Mouse (Mus musculus): ENCODE measurements around the gene 4833420G17Rik. TPM values are rescaled to one million over a fixed set of nuclear protein-coding genes. Genes with fewer than 3 reads are reported as not detected.

The 4833420G17Rik gene
- polyA plus RNA-seq (2015; fragmentation: Nextera tagmentation; extraction: Ambion mirVana) = 49.5 and 50.8 TPM in 2 replicates

DNA sequence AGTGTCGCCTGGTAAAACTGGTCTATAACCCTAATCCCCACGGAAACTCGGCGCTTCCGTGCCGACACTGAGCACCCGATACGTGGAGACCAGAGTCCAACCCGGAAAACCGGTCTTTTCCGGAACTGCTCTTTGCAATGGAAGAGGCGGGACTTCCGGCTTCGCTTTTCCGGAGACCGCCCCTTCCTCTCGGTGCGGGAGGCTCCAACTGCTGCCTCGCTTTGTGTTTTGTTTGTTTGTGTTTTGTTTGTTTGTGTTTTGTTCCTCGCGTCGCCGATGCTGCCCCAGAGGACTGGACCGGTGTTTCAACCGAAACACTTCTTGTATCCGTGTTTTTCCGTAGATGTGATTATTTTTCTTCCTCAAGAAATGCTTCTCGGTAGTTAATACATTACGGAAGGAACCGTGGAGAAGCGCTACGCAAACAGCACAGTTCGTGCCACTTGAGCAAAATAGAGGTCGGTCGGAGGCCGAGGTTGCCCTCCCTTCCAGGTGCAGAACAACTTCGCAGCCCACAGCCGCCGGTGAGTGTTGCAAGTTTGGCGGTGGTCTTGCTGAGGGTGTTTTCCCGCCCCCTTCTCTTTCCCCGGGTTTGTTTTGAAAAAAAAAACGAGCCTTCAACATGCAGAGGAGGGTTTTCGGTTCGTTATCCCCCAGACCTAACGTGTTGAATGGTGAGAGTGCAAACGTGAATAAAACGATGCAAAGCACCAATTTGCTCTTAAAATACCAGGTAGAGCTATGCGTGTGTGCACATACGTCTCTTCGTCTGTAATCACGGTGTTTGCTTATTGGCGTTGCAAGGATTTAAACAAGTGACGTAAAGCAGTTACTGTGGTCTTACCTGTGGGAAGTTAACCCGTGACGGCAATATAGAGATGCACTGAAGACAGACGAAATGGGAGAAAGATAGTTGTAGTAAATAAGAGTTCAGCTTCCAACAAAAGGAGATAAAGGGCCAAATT lies at the start of gene 4833420G17Rik:
Gene 4833420G17Rik (plus strand): TSS at position 173 of the 965 bp plus-strand sequence.
- Histone ChIP-seq H3K27me3 (ENCODE audit: control insufficient read depth, insufficient read depth, low read length) (no peaks in the 10 kb centered on the region), H3K4me1 (ENCODE audit: control insufficient read depth, insufficient read depth, low read length) (peaks cover 8% of the 10 kb centered on the region; the same call in 1 of the 2 replicates), H3K4me2 (ENCODE audit: low read depth, low read length) (peak within 1 kb of the TSS; percentile 88), H3K9ac (ENCODE audit: low read length) (peak within 1 kb of the TSS; percentile 88), H3K9me3 (replicated peaks; ENCODE audit: control insufficient read depth, low read length) (no peaks in the 10 kb centered on the region), H3K36me3 (ENCODE audit: control insufficient read depth, insufficient read depth, low read length) (peaks cover 11% of the 10 kb centered on the region), H3K4me3 (replicated peaks; ENCODE audit: low read length) (peak within 1 kb of the TSS; percentile 86), H3K27ac (ENCODE audit: low read length) (peak within 1 kb of the TSS; percentile 88)
- peak; percentile 97 for ATAC-seq (ENCODE audit: insufficient read depth, low FRiP score)
- 7% methylated on average over 57 of the region's 57 CpGs for WGBS

DNA sequence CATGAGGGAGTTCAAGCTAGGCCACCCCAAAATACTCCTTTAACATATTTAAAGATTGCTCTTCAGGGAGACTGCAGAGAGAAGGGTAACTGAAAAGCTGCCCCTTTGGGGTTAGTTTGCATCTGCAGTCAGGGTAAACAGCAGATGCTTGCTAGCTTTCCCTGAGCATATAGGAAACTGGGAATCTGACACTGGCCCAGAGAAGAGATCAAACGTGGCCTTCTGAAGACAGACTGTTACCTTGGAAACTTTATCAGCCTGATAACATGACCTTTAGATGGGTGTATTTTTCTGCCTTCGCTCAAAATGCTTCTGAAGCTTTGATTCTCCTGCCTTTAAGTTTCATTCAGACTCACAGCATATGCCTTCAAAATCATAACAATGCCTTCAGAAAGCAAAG lies 49.5 kb upstream of the 4833420G17Rik start:
- ATAC-seq (ENCODE audit: insufficient read depth, low FRiP score) = no peak
- no peaks in the 10 kb centered on the region for H3K27me3 ChIP-seq (ENCODE audit: control insufficient read depth, insufficient read depth, low read length)
- no peaks in the 10 kb centered on the region for H3K9me3 ChIP-seq (replicated peaks; ENCODE audit: control insufficient read depth, low read length)
- H3K9ac ChIP-seq (ENCODE audit: low read length) = no peak overlapping the region
- no peak overlapping the region for H3K27ac ChIP-seq (ENCODE audit: low read length)
- H3K4me1 ChIP-seq (ENCODE audit: control insufficient read depth, insufficient read depth, low read length) = peaks cover under 1% of the 10 kb centered on the region
- no peaks in the 10 kb centered on the region for H3K36me3 ChIP-seq (ENCODE audit: control insufficient read depth, insufficient read depth, low read length)
- H3K4me3 ChIP-seq (replicated peaks; ENCODE audit: low read length) = no peak overlapping the region
- 12% methylated on average over 2 of the region's 2 CpGs for WGBS
- H3K4me2 ChIP-seq (ENCODE audit: low read depth, low read length) = no peak overlapping the region

DNA sequence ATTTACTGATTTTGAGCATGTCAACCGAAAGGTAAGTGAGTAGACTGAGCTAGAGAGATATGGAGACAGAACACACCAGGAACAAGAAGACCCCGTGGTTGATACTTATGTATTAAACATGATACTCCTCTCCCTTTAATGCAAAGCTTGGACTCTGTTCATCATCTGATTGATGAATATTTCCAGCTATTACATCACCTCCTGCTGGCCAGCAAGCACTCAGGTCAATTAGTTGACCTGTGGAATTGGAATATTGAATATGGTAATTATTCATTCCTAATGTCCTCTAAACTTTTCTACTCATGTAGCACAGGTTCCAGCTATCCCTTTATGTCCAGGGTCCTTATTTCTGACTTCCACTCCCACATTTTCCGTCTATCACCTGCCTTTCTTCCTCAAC lies 44.1 kb upstream of the 4833420G17Rik start:
- WGBS = 87% methylated on average over 3 of the region's 3 CpGs
- no peaks in the 10 kb centered on the region for H3K9me3 ChIP-seq (replicated peaks; ENCODE audit: control insufficient read depth, low read length)
- H3K9ac ChIP-seq (ENCODE audit: low read length) = no peak overlapping the region
- no peaks in the 10 kb centered on the region for H3K4me1 ChIP-seq (ENCODE audit: control insufficient read depth, insufficient read depth, low read length)
- no peak overlapping the region for H3K4me2 ChIP-seq (ENCODE audit: low read depth, low read length)
- no peaks in the 10 kb centered on the region for H3K36me3 ChIP-seq (ENCODE audit: control insufficient read depth, insufficient read depth, low read length)
- H3K27me3 ChIP-seq (ENCODE audit: control insufficient read depth, insufficient read depth, low read length) = no peaks in the 10 kb centered on the region
- ATAC-seq (ENCODE audit: insufficient read depth, low FRiP score) = no peak
- H3K27ac ChIP-seq (ENCODE audit: low read length) = no peak overlapping the region
- H3K4me3 ChIP-seq (replicated peaks; ENCODE audit: low read length) = no peak overlapping the region

DNA sequence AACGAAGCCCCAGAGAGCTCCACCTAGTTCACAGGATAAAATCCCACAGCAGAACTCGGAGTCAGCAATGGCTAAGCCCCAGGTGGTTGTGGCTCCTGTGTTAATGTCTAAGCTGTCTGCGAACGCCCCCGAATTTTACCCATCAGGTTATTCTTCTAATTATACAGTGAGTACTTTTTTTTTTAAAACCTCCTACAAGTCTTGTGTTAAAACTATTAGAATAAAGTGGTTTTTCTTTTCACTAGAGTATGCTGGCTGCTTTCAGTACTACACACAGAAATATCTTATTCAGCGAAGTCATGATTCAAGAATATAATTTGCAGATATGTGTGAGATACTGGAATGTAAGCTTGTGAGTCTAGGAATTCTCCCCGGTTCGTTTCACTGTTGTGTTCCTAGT lies 32.4 kb upstream of the 4833420G17Rik start:
- 12% methylated on average over 8 of the region's 8 CpGs for WGBS
- ATAC-seq (ENCODE audit: insufficient read depth, low FRiP score) = no peak

DNA sequence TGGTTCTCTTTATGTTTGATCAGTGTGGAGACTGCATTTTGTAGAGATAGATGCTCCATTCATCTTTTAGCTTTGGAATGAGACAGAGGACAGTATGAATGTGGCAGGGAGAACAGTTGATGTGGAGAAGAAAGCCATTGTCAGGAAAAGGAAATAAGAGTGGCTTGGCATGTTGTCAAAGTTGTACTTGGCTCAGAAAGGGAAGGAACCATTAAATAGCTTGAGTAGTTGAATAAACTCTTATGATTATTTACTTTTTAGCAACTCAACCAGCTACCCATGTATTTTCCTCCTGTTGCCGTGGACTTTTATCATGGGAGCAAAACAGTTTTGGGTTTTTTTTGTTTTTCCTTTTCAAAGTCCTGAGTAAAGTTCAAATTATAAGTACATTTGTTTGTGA lies 30.5 kb upstream of the 4833420G17Rik start:
- no peaks in the 10 kb centered on the region for H3K27me3 ChIP-seq (ENCODE audit: control insufficient read depth, insufficient read depth, low read length)
- 57% methylated on average over 1 of the region's 1 CpGs for WGBS
- no peak overlapping the region for H3K27ac ChIP-seq (ENCODE audit: low read length)
- H3K9me3 ChIP-seq (replicated peaks; ENCODE audit: control insufficient read depth, low read length) = no peaks in the 10 kb centered on the region
- ATAC-seq (ENCODE audit: insufficient read depth, low FRiP score) = no peak
- H3K36me3 ChIP-seq (ENCODE audit: control insufficient read depth, insufficient read depth, low read length) = 0 out of 2 replicates have a peak, but pooled peaks cover 4% of the 10 kb centered on the region
- no peak overlapping the region for H3K4me2 ChIP-seq (ENCODE audit: low read depth, low read length)
- H3K9ac ChIP-seq (ENCODE audit: low read length) = no peak overlapping the region
- H3K4me1 ChIP-seq (ENCODE audit: control insufficient read depth, insufficient read depth, low read length) = peaks cover 8% of the 10 kb centered on the region; the same call in 1 of the 2 replicates
- no peak overlapping the region for H3K4me3 ChIP-seq (replicated peaks; ENCODE audit: low read length)

More for the DNA sequence above, 32.4 kb upstream of the 4833420G17Rik start:
- Histone ChIP-seq H3K9me3 (replicated peaks; ENCODE audit: control insufficient read depth, low read length) (no peaks in the 10 kb centered on the region), H3K36me3 (ENCODE audit: control insufficient read depth, insufficient read depth, low read length) (0 out of 2 replicates have a peak, but pooled peaks cover 4% of the 10 kb centered on the region), H3K27me3 (ENCODE audit: control insufficient read depth, insufficient read depth, low read length) (no peaks in the 10 kb centered on the region), H3K4me1 (ENCODE audit: control insufficient read depth, insufficient read depth, low read length) (peaks cover 8% of the 10 kb centered on the region; the same call in 1 of the 2 replicates), H3K4me3 (replicated peaks; ENCODE audit: low read length) (peak overlapping the region; percentile 98), H3K4me2 (ENCODE audit: low read depth, low read length) (peak overlapping the region; percentile 72), H3K9ac (ENCODE audit: low read length) (peak overlapping the region; percentile 99), H3K27ac (ENCODE audit: low read length) (peak overlapping the region; percentile 98)

DNA sequence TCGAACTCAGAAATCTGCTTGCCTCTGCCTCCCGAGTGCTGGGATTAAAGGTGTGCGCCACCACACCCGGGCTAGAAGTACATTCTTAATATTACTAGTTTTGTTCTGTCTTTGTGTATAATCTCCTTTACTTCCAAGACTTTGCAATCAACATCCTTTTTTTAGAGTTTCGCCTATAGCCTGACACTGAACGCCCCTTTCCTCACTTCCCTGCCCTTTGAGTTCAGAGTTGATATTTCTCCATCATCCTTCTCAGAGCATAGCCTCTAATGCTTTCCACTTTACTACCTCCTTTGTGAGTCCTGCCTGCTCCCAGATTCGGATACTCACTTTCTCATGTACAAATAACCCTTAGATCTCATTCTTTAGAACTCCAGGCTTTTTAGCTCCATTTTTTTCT lies 28.2 kb upstream of the 4833420G17Rik start:
- H3K27ac ChIP-seq (ENCODE audit: low read length) = no peak overlapping the region
- no peak overlapping the region for H3K9ac ChIP-seq (ENCODE audit: low read length)
- no peaks in the 10 kb centered on the region for H3K27me3 ChIP-seq (ENCODE audit: control insufficient read depth, insufficient read depth, low read length)
- H3K36me3 ChIP-seq (ENCODE audit: control insufficient read depth, insufficient read depth, low read length) = peaks cover 8% of the 10 kb centered on the region; the same call in 1 of the 2 replicates
- H3K4me1 ChIP-seq (ENCODE audit: control insufficient read depth, insufficient read depth, low read length) = peaks cover 8% of the 10 kb centered on the region; the same call in 1 of the 2 replicates
- no peak for ATAC-seq (ENCODE audit: insufficient read depth, low FRiP score)
- 85% methylated on average over 7 of the region's 7 CpGs for WGBS
- no peaks in the 10 kb centered on the region for H3K9me3 ChIP-seq (replicated peaks; ENCODE audit: control insufficient read depth, low read length)
- H3K4me2 ChIP-seq (ENCODE audit: low read depth, low read length) = no peak overlapping the region
- H3K4me3 ChIP-seq (replicated peaks; ENCODE audit: low read length) = no peak overlapping the region

DNA sequence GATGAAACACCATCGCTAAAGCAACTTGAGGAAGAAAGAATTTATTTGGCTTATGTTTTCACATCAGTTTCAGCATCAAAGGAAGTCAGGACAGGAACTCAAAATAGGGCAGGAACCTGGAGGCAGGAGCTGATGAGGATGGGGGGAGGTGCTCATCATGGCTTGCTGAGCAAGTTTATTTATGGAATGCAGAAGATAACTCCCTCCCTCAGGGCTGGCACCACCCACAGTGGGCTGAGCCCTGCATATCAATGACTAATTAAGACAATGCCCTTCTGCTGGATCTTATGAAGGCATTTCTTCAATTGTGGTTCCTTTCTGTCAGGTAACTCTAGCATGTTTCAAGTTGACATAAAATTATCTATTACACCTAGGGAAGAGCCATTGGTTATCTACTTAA lies 20.3 kb upstream of the 4833420G17Rik start:
- no peak for ATAC-seq (ENCODE audit: insufficient read depth, low FRiP score)
- H3K27ac ChIP-seq (ENCODE audit: low read length) = no peak overlapping the region
- no peaks in the 10 kb centered on the region for H3K9me3 ChIP-seq (replicated peaks; ENCODE audit: control insufficient read depth, low read length)
- H3K36me3 ChIP-seq (ENCODE audit: control insufficient read depth, insufficient read depth, low read length) = peaks cover 13% of the 10 kb centered on the region
- 93% methylated on average over 1 of the region's 1 CpGs for WGBS
- no peaks in the 10 kb centered on the region for H3K27me3 ChIP-seq (ENCODE audit: control insufficient read depth, insufficient read depth, low read length)
- H3K9ac ChIP-seq (ENCODE audit: low read length) = no peak overlapping the region
- no peak overlapping the region for H3K4me3 ChIP-seq (replicated peaks; ENCODE audit: low read length)
- no peak overlapping the region for H3K4me2 ChIP-seq (ENCODE audit: low read depth, low read length)
- no peaks in the 10 kb centered on the region for H3K4me1 ChIP-seq (ENCODE audit: control insufficient read depth, insufficient read depth, low read length)

DNA sequence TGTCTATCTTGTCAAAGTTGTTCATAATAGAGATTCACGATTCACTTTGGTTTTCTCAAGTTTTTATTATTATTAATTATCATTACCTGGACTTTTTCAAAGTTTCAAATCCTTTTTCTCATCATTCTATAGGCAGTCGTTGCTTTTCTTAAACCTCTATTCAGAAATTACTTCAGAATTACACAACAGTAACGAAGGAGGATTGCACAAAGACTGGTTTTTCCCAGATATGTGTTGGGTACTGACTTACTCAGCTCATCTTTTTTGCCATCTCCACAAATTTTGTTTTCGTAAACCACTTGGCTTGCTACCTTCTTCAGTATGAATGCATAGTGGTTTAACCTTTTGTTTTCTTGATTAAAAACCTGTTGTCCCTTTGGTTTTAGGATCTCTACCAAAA lies 9.0 kb upstream of the 4833420G17Rik start:
- Histone ChIP-seq H3K27ac (ENCODE audit: low read length) (no peak overlapping the region), H3K27me3 (ENCODE audit: control insufficient read depth, insufficient read depth, low read length) (no peaks in the 10 kb centered on the region), H3K36me3 (ENCODE audit: control insufficient read depth, insufficient read depth, low read length) (peaks cover 24% of the 10 kb centered on the region), H3K9me3 (replicated peaks; ENCODE audit: control insufficient read depth, low read length) (no peaks in the 10 kb centered on the region), H3K4me2 (ENCODE audit: low read depth, low read length) (no peak overlapping the region), H3K4me1 (ENCODE audit: control insufficient read depth, insufficient read depth, low read length) (no peaks in the 10 kb centered on the region), H3K9ac (ENCODE audit: low read length) (no peak overlapping the region), H3K4me3 (replicated peaks; ENCODE audit: low read length) (no peak overlapping the region)
- no peak for ATAC-seq (ENCODE audit: insufficient read depth, low FRiP score)
- 93% methylated on average over 4 of the region's 4 CpGs for WGBS

DNA sequence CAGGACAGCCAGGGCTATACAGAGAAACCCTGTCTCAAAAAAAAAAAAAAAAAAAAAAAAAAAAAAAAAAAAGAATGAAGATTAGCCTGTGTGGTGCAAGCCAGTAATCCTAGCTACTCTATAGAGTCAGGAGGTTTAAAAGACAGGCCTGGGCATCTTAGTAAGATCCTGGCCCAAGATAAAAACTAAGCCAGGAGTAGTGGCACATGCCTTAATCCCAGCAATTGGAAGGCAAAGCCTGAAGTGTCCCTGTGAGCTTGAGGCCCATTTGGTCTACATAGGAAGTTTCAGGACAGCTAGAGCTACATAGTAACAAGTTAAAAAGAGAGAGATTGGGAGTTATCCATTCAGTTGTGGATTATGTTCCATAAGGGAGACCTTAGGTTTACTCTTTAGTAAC lies 7.5 kb upstream of the 4833420G17Rik start:
- no peak overlapping the region for H3K9ac ChIP-seq (ENCODE audit: low read length)
- ATAC-seq (ENCODE audit: insufficient read depth, low FRiP score) = no peak
- no peak overlapping the region for H3K4me3 ChIP-seq (replicated peaks; ENCODE audit: low read length)
- H3K4me1 ChIP-seq (ENCODE audit: control insufficient read depth, insufficient read depth, low read length) = no peaks in the 10 kb centered on the region
- no peak overlapping the region for H3K4me2 ChIP-seq (ENCODE audit: low read depth, low read length)
- no peaks in the 10 kb centered on the region for H3K9me3 ChIP-seq (replicated peaks; ENCODE audit: control insufficient read depth, low read length)
- H3K36me3 ChIP-seq (ENCODE audit: control insufficient read depth, insufficient read depth, low read length) = peaks cover 24% of the 10 kb centered on the region
- no peaks in the 10 kb centered on the region for H3K27me3 ChIP-seq (ENCODE audit: control insufficient read depth, insufficient read depth, low read length)
- H3K27ac ChIP-seq (ENCODE audit: low read length) = no peak overlapping the region
